Mouse (Mus musculus) lung, postnatal 4 days (tissue): ENCODE data around the gene Naif1.

Experiments used
- DNase-seq, 2 experiments: peaks; one replicate each; pipeline ENCODE4 v3.0.0; 2021

Naif1 gene

GRCm38 (mm10) chr2:32428262-32428722 is 22.0 kb upstream of the Naif1 start:
- DNase-seq, result peak; percentile 57 to 59

GRCm38 (mm10) chr2:32429215-32429891 is 20.9 kb upstream of the Naif1 start:
- no peak for DNase-seq

- DNase-seq, result peak; percentile 70 to 77
These were observed 19.3 kb upstream of the Naif1 start for GRCm38 (mm10) chr2:32430701-32431676.

- DNase-seq, result peak; percentile 66 to 78
These were observed 13.4 kb upstream of the Naif1 start for GRCm38 (mm10) chr2:32436686-32437372.

GRCm38 (mm10) chr2:32437612-32438166 is 12.6 kb upstream of the Naif1 start:
- no peak for DNase-seq

- DNase-seq, result no peak
These were observed 11.5 kb upstream of the Naif1 start for GRCm38 (mm10) chr2:32438733-32439132.

- no peak for DNase-seq
These were observed 11.1 kb upstream of the Naif1 start for GRCm38 (mm10) chr2:32439177-32439576.

GRCm38 (mm10) chr2:32440164-32440563 is 10.1 kb upstream of the Naif1 start:
- peak in 1 of 2 experiments; percentile 39 for DNase-seq

- no peak for DNase-seq
These were observed 9.6 kb upstream of the Naif1 start for GRCm38 (mm10) chr2:32440632-32441031.

- no peak for DNase-seq
These were observed 8.7 kb upstream of the Naif1 start for GRCm38 (mm10) chr2:32441550-32441949.

- DNase-seq, result no peak
These were observed 4.7 kb upstream of the Naif1 start for GRCm38 (mm10) chr2:32445535-32445934.

GRCm38 (mm10) chr2:32447264-32447936 is 2.9 kb upstream of the Naif1 start:
- DNase-seq, result peak; percentile 65 to 67

- no peak for DNase-seq
These were observed 1.8 kb upstream of the Naif1 start for GRCm38 (mm10) chr2:32448480-32448879.

- DNase-seq, result peak; percentile 99
These were observed 906 bp downstream of the Naif1 start, which contains the start of gene Slc25a25 for GRCm38 (mm10) chr2:32450881-32451844. Slc25a25 (minus strand) TSS chr2:32451445.

- DNase-seq, result peak; percentile 99
These were observed 1.7 kb downstream of the Naif1 start for GRCm38 (mm10) chr2:32451870-32452372.

- peak in 1 of 2 experiments; percentile 51 for DNase-seq
These were observed 2.2 kb downstream of the Naif1 start for GRCm38 (mm10) chr2:32452441-32452971.

- no peak for DNase-seq
These were observed 3.5 kb downstream of the Naif1 start for GRCm38 (mm10) chr2:32453641-32454303.

- DNase-seq, result no peak
These were observed 4.4 kb downstream of the Naif1 start for GRCm38 (mm10) chr2:32454633-32455032.

GRCm38 (mm10) chr2:32455101-32455500 is 4.8 kb downstream of the Naif1 start:
- peak; percentile 39 to 74 for DNase-seq

GRCm38 (mm10) chr2:32458300-32458699 is 8.0 kb downstream of the Naif1 start:
- peak; percentile 38 to 50 for DNase-seq
